Mouse (Mus musculus) cortical plate, adult 2 months (tissue): ENCODE data around the gene Wdr48.

Experiments
- CTCF ChIP-seq: fragments of 200-500 bp; IDR thresholded peaks from 2 replicates; pipeline ENCODE4 v1.5.1; 2011; ENCODE audit warnings: mild to moderate bottlenecking, control low read depth, low read length; ENCODE audit not compliant: insufficient read depth; ENCODE audit errors: extremely low read depth
- POLR2A ChIP-seq: fragments of 200-500 bp; IDR thresholded peaks from 2 replicates; pipeline ENCODE4 v1.6.1; 2011; ENCODE audit warnings: mild to moderate bottlenecking, low read length, control low read depth; ENCODE audit not compliant: insufficient read depth; ENCODE audit errors: extremely low read depth

DNA sequence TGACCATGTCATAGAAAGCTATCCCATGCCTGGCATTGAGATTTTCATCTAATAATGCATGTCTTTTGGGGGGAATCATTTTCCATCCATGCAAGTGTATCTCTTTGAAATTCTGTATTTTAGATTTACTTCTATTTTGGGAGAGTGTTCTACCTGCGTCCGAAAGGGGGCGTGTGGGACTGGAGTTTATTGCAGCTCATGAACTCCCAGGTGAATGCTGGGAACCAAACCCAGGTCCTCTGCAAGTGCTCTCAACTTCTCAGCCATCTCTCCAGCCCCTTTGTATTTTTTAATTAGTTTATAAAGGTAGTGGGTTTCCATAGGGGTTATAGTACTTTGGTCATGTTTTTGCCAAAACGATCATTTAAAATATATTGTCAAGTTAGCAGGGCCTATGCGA is 797 bp upstream of the Wdr48 start:
- TF ChIP-seq POLR2A (no peak), CTCF (no peak)
